Mouse (Mus musculus): ENCODE data around the gene Klhl10.

DNA sequence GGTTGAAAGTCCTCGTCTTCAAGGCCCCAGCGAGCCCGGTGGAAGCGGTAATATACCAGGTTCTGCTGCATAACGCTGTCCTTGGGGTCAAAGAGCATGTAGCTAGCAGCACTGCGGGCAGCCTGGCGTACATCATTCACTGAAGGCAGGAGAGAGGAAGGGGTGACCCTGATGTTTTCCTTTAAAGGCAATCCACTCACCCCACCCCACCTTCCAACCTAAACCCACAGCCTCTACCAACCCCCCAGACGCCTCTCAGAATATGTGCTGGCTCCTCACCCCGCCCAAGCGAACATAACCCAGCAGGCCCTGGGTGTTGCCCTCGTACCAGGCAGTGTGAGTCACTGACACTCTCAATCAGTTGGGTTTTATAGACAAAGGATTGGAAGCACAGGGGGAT lies 30.0 kb upstream of the Klhl10 start:
- TF ChIP-seq POLR2A (IDR thresholded peaks at IDR 0.05; ENCODE audit: extremely low read depth, insufficient read depth, low read length) = no peak
- no peak for TF ChIP-seq CTCF (IDR thresholded peaks at IDR 0.05; ENCODE audit: low read depth, low read length)

Measured in liver, adult 2 months (tissue).